Mouse (Mus musculus): ENCODE data around the gene Etv6.

GRCm38 (mm10) chr6:134256369-134256768, 220.9 kb downstream of the Etv6 start:
- TF ChIP-seq CTCF (IDR thresholded peaks at IDR 0.05; ENCODE audit: low read depth, low read length) = no peak
- no peak for TF ChIP-seq POLR2A (IDR thresholded peaks at IDR 0.05; ENCODE audit: borderline replicate concordance, low read depth, low read length)
